Mouse (Mus musculus): ENCODE measurements around the gene Mfap3. TPM values are rescaled to one million over a fixed set of nuclear protein-coding genes. Genes with fewer than 3 reads are reported as not detected.

The Mfap3 gene
- polyA plus RNA-seq, 2 experiments = 5.4 to 11.7 TPM

- H3K9me3 ChIP-seq (ENCODE audit: control insufficient read depth, low read length) = no peaks in the 10 kb centered on the region; the same call in 1 of the 2 replicates
- H3K4me3 ChIP-seq (ENCODE audit: insufficient read depth in 1 of 2, low read depth in 2 of 2, low read length in 2 of 2) = no peak overlapping the region
- H3K27ac ChIP-seq = no peak overlapping the region
- no peak for ATAC-seq (ENCODE audit: insufficient read depth)
- H3K36me3 ChIP-seq (replicated peaks; ENCODE audit: control insufficient read depth, insufficient read depth, low read depth) = no peaks in the 10 kb centered on the region
- no peak overlapping the region for H3K9ac ChIP-seq (replicated peaks)
- 62% methylated on average over 6 of the region's 6 CpGs for WGBS (ENCODE audit: insufficient replicate concordance)
- no peak for DNase-seq (ENCODE audit: low read depth in 3 of 3, low spot score in 3 of 3)
- TF ChIP-seq EP300 (IDR thresholded peaks at IDR 0.05; ENCODE audit: low read depth) (no peak), CTCF (IDR thresholded peaks at IDR 0.05; ENCODE audit: low read depth) (no peak)
- H3K27me3 ChIP-seq (ENCODE audit: control insufficient read depth, insufficient read depth, low read length) = no peaks in the 10 kb centered on the region
- H3K4me1 ChIP-seq (replicated peaks; ENCODE audit: control insufficient read depth in 2 of 2, insufficient read depth in 2 of 2, low read length in 1 of 2) = no peaks in the 10 kb centered on the region
- H3K4me2 ChIP-seq (ENCODE audit: low read depth) = no peak overlapping the region
Observed at GRCm38 (mm10) chr11:57576871-57577515, 58.5 kb downstream of the Mfap3 start.

GRCm38 (mm10) chr11:57582818-57583635, 64.6 kb downstream of the Mfap3 start:
- H3K4me3 ChIP-seq (ENCODE audit: insufficient read depth in 1 of 2, low read depth in 2 of 2, low read length in 2 of 2) = no peak overlapping the region
- H3K9me3 ChIP-seq (ENCODE audit: control insufficient read depth, low read length) = no peaks in the 10 kb centered on the region; the same call in 1 of the 2 replicates
- ATAC-seq (ENCODE audit: insufficient read depth) (peak; percentile 31; the same call in 1 of the 2 replicates), DNase-seq (ENCODE audit: low read depth in 3 of 3, low spot score in 3 of 3) (no peak)
- H3K27me3 ChIP-seq (ENCODE audit: control insufficient read depth, insufficient read depth, low read length) = no peaks in the 10 kb centered on the region
- WGBS (ENCODE audit: insufficient replicate concordance) = 26% methylated on average over 10 of the region's 10 CpGs
- H3K4me1 ChIP-seq (replicated peaks; ENCODE audit: control insufficient read depth in 2 of 2, insufficient read depth in 2 of 2, low read length in 1 of 2) = peaks cover 10 to 16% of the 10 kb centered on the region in 2 experiments
- H3K4me2 ChIP-seq (ENCODE audit: low read depth) = no peak overlapping the region; the same call in 1 of the 2 replicates
- TF ChIP-seq EP300 (IDR thresholded peaks at IDR 0.05; ENCODE audit: low read depth) (no peak), CTCF (IDR thresholded peaks at IDR 0.05; ENCODE audit: low read depth) (no peak)
- no peak overlapping the region for H3K9ac ChIP-seq (replicated peaks)
- no peak overlapping the region for H3K27ac ChIP-seq
- H3K36me3 ChIP-seq (replicated peaks; ENCODE audit: control insufficient read depth, insufficient read depth, low read depth) = no peaks in the 10 kb centered on the region

Other genes with a start within 250 kb of the Mfap3 start
- 12.0 and 15.3 TPM in 2 replicates for gene Fam114a2, start within 50 bp of the Mfap3 start, polyA plus RNA-seq (2012; rRNA removed)
- 17.6 and 18.8 TPM in 2 replicates for gene Fam114a2, start within 50 bp of the Mfap3 start, polyA plus RNA-seq (2014; fragmentation: Nextera tagmentation; extraction: Ambion mirVana)
- gene Galnt10, start 126.8 kb downstream of the Mfap3 start, polyA plus RNA-seq (2012; rRNA removed) = 11.8 and 13.1 TPM in 2 replicates
- 13.9 and 17.9 TPM in 2 replicates for gene Galnt10, start 126.8 kb downstream of the Mfap3 start, polyA plus RNA-seq (2014; fragmentation: Nextera tagmentation; extraction: Ambion mirVana)

Measured in liver, embryonic 14.5 days (tissue).